Mouse (Mus musculus): ENCODE measurements at regions not wholly inside any gene's neighbourhood (a gene's known extent, or its start where the extent isn't known, plus 50 kb on each side); places are given as distances from the start of the nearest gene placed in this dataset.

DNA sequence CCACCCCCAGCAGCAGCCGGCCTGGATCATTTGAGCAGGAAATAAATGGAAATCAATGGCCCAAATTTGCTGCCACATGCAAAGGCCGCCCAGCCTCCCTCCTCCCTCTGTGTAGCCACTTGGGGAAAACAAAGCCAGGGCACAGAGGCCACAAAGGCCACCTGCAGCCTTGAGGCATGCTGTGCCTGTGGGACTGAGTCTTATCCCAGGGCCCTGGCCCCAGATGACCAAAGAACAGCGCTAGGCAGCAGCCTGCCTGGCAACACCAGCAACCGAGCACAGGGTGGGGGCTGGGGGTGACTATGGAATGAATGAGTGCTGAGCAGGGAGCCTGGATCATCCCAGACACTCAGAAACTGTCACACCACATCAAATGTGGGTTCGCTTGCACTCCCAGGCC, 61.2 kb upstream of the Zmiz1 start:
- Histone ChIP-seq H3K27me3 (replicated peaks; ENCODE audit: control insufficient read depth, insufficient read depth, low read length) (no peaks in the 10 kb centered on the region), H3K4me3 (replicated peaks; ENCODE audit: low read length) (no peak overlapping the region), H3K9me3 (ENCODE audit: control insufficient read depth, low read length) (no peaks in the 10 kb centered on the region), H3K36me3 (ENCODE audit: control insufficient read depth, insufficient read depth) (no peaks in the 10 kb centered on the region), H3K4me1 (replicated peaks; ENCODE audit: control insufficient read depth, insufficient read depth, low read length) (peaks cover 22% of the 10 kb centered on the region), H3K4me2 (ENCODE audit: low read length) (no peak overlapping the region), H3K27ac (ENCODE audit: low read length) (peak overlapping the region; percentile 80), H3K9ac (replicated peaks; ENCODE audit: low read depth, low read length) (peak overlapping the region; percentile 36)
- 13% methylated on average over 5 of the region's 5 CpGs for WGBS
- peak; percentile 69 for ATAC-seq

DNA sequence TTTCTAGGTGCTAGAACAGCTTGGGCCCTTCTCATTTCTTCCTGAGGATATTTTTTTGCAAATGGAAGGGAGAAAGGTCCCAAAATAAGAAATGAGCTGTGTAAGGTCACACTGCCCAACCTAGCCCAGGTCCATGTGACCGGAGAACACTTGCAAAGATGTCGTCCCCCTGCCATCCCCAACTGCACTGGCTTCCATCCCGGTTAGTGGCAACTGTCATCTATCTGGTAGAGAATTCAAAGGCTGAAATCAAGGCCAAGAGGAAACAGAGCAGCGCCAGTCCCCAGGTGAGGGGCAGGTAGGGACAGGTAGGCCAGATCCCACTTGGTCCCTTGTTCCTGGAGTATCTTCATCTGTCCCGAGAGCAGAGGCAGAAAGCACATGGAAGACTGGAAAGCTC, 60.2 kb upstream of the Zmiz1 start:
- peaks cover 22% of the 10 kb centered on the region for H3K4me1 ChIP-seq (replicated peaks; ENCODE audit: control insufficient read depth, insufficient read depth, low read length)
- H3K36me3 ChIP-seq (ENCODE audit: control insufficient read depth, insufficient read depth), result no peaks in the 10 kb centered on the region
- H3K4me3 ChIP-seq (replicated peaks; ENCODE audit: low read length), result no peak overlapping the region
- 83% methylated on average over 5 of the region's 5 CpGs for WGBS
- no peak overlapping the region for H3K9ac ChIP-seq (replicated peaks; ENCODE audit: low read depth, low read length)
- no peaks in the 10 kb centered on the region for H3K27me3 ChIP-seq (replicated peaks; ENCODE audit: control insufficient read depth, insufficient read depth, low read length)
- H3K9me3 ChIP-seq (ENCODE audit: control insufficient read depth, low read length), result no peaks in the 10 kb centered on the region
- H3K4me2 ChIP-seq (ENCODE audit: low read length), result no peak overlapping the region
- ATAC-seq, result no peak
- no peak overlapping the region; the same call in 1 of the 2 replicates for H3K27ac ChIP-seq (ENCODE audit: low read length)

DNA sequence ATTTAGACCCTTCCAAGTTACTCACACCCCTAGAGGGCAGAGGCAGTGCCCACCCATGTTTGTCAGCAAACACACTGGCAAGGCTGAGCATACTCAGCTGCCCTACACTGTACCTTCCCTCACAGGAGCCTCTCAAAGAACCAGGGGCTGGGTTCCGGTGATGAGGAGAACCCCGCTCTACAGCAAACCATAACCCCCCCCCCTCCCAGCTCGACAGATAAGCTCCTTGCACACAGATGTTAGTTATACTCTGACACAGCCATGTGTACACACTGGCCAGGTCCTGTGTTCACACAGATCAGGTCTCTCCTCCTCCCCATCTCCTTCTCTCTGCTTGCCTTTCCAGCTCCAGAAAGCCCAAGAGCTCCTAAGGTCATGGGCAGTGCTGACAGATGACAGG, 59.7 kb upstream of the Zmiz1 start:
- Histone ChIP-seq H3K4me3 (replicated peaks; ENCODE audit: low read length) (no peak overlapping the region), H3K27me3 (replicated peaks; ENCODE audit: control insufficient read depth, insufficient read depth, low read length) (no peaks in the 10 kb centered on the region), H3K4me2 (ENCODE audit: low read length) (no peak overlapping the region), H3K9ac (replicated peaks; ENCODE audit: low read depth, low read length) (no peak overlapping the region), H3K4me1 (replicated peaks; ENCODE audit: control insufficient read depth, insufficient read depth, low read length) (peaks cover 22% of the 10 kb centered on the region), H3K9me3 (ENCODE audit: control insufficient read depth, low read length) (no peaks in the 10 kb centered on the region), H3K36me3 (ENCODE audit: control insufficient read depth, insufficient read depth) (no peaks in the 10 kb centered on the region), H3K27ac (ENCODE audit: low read length) (no peak overlapping the region)
- no peak for ATAC-seq
- 89% methylated on average over 3 of the region's 3 CpGs for WGBS

DNA sequence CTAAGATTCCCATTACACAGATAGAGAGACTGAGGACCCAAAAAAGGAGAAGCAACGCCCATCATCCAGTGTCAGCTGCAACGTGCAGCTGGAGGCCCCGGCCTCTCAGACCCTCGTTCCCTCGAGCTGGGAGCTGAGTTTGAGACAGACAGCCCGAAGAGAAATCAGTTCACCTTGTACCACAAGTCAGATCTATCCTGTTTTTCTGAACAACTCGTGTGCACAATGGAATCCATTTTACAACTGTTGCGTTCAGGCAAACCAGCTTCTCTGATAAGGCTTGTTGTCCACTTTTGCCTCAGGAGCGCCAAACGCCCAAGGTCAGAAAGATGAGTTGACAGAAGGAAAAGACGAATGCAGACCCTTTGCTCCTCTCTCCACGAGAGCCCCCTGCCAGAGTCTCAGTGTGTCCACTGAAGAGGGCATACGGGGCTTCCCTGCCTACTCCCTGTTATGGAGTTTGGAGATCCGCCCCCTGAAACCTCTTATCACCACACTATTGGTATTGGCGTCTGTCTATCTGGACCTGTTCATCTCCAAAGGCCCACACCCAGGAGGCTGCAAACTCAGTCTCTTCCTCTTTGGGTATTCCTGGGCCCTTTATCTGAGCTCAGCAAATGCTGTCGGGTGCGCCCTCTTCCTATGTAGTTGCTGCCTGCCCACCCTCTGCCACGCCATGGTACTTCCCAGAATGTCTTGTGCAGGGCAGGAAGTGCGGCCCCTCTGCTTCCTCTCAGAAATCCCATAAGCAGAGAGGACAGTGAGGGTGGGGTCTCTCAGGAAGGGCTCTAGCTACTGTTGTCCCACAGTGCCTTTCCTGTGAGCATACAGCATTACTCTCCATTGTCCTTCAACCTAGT, 57.7 kb upstream of the Zmiz1 start:
- Histone ChIP-seq H3K4me3 (replicated peaks; ENCODE audit: low read length) (no peak overlapping the region), H3K27ac (ENCODE audit: low read length) (no peak overlapping the region), H3K4me1 (replicated peaks; ENCODE audit: control insufficient read depth, insufficient read depth, low read length) (peaks cover 20% of the 10 kb centered on the region), H3K27me3 (replicated peaks; ENCODE audit: control insufficient read depth, insufficient read depth, low read length) (no peaks in the 10 kb centered on the region), H3K9me3 (ENCODE audit: control insufficient read depth, low read length) (no peaks in the 10 kb centered on the region), H3K9ac (replicated peaks; ENCODE audit: low read depth, low read length) (no peak overlapping the region), H3K36me3 (ENCODE audit: control insufficient read depth, insufficient read depth) (no peaks in the 10 kb centered on the region), H3K4me2 (ENCODE audit: low read length) (no peak overlapping the region)
- no peak for ATAC-seq
- 91% methylated on average over 19 of the region's 19 CpGs for WGBS

DNA sequence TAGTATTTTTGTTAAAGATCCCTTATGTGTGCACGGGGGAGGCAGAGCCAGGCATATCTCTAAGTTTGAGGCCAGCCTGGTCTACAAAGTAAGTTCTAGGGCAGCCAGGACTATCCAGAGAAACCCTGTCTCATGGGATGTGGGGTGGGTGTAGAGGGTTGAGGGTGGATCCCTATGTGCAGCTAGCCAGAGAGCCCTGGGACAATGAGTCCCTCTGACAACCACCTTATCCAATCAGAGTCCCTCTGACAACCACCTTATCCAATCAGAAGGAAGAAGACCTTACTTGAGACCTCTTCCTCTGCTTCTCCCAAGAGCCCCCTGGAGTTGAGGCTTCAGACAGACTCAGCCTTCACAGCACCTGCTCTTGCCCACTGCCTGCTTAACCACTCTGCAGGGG, 56.6 kb upstream of the Zmiz1 start:
- Histone ChIP-seq H3K36me3 (ENCODE audit: control insufficient read depth, insufficient read depth) (no peaks in the 10 kb centered on the region), H3K27me3 (replicated peaks; ENCODE audit: control insufficient read depth, insufficient read depth, low read length) (no peaks in the 10 kb centered on the region), H3K4me3 (replicated peaks; ENCODE audit: low read length) (no peak overlapping the region), H3K9me3 (ENCODE audit: control insufficient read depth, low read length) (no peaks in the 10 kb centered on the region), H3K27ac (ENCODE audit: low read length) (no peak overlapping the region), H3K4me2 (ENCODE audit: low read length) (no peak overlapping the region), H3K9ac (replicated peaks; ENCODE audit: low read depth, low read length) (no peak overlapping the region), H3K4me1 (replicated peaks; ENCODE audit: control insufficient read depth, insufficient read depth, low read length) (peaks cover 10% of the 10 kb centered on the region)
- 78% methylated on average over 1 of the region's 1 CpGs for WGBS
- ATAC-seq, result no peak

DNA sequence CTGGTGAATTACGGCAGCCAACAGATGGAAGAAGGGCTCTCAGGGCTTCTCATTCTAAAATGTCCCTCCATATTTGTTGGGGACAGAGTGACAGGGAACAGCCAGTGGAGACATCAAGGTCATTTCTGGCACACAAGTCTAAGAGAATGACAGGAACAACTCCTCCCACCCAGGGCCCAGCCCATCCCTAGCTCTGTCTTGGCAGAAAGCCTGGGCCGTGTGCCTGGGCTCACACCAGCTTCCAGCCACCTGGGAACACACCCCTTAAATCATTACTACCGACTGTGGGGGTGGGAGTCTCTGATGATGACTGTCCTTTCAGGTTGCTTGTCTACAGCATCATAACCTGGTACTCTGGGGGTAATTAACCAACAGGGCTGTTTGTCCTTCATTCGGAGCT, 53.8 kb upstream of the Zmiz1 start:
- Histone ChIP-seq H3K4me1 (replicated peaks; ENCODE audit: control insufficient read depth, insufficient read depth, low read length) (peaks cover 3% of the 10 kb centered on the region; the same call in 1 of the 2 replicates), H3K36me3 (ENCODE audit: control insufficient read depth, insufficient read depth) (no peaks in the 10 kb centered on the region), H3K27ac (ENCODE audit: low read length) (no peak overlapping the region), H3K4me3 (replicated peaks; ENCODE audit: low read length) (no peak overlapping the region), H3K9ac (replicated peaks; ENCODE audit: low read depth, low read length) (no peak overlapping the region), H3K27me3 (replicated peaks; ENCODE audit: control insufficient read depth, insufficient read depth, low read length) (no peaks in the 10 kb centered on the region), H3K4me2 (ENCODE audit: low read length) (no peak overlapping the region), H3K9me3 (ENCODE audit: control insufficient read depth, low read length) (no peaks in the 10 kb centered on the region)
- ATAC-seq, result no peak
- WGBS, result 57% methylated on average over 4 of the region's 4 CpGs

DNA sequence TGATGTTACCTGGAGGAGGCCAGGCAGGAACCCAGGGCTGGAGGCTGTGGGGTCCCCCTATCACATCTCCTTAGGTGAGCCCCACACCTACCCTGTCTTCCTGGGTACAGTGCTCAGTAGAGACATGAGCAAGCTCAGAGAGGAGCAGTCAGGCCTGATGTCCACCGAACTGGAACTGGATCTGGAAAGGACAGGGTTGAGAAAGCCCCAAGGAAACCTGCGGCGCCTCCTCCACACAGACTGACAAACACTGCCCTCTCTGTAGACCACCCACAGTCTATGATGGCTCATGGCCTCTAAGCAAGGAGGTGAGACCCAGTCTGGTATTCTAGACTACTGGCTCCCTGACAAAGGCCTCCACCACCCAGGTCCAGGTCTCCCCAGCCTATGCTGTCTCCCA, 52.9 kb upstream of the Zmiz1 start:
- Histone ChIP-seq H3K36me3 (ENCODE audit: control insufficient read depth, insufficient read depth) (no peaks in the 10 kb centered on the region), H3K9ac (replicated peaks; ENCODE audit: low read depth, low read length) (no peak overlapping the region), H3K4me2 (ENCODE audit: low read length) (no peak overlapping the region), H3K27ac (ENCODE audit: low read length) (no peak overlapping the region), H3K27me3 (replicated peaks; ENCODE audit: control insufficient read depth, insufficient read depth, low read length) (no peaks in the 10 kb centered on the region), H3K4me1 (replicated peaks; ENCODE audit: control insufficient read depth, insufficient read depth, low read length) (peaks cover 3% of the 10 kb centered on the region; the same call in 1 of the 2 replicates), H3K9me3 (ENCODE audit: control insufficient read depth, low read length) (no peaks in the 10 kb centered on the region), H3K4me3 (replicated peaks; ENCODE audit: low read length) (no peak overlapping the region)
- no peak for ATAC-seq
- WGBS, result 89% methylated on average over 3 of the region's 3 CpGs

DNA sequence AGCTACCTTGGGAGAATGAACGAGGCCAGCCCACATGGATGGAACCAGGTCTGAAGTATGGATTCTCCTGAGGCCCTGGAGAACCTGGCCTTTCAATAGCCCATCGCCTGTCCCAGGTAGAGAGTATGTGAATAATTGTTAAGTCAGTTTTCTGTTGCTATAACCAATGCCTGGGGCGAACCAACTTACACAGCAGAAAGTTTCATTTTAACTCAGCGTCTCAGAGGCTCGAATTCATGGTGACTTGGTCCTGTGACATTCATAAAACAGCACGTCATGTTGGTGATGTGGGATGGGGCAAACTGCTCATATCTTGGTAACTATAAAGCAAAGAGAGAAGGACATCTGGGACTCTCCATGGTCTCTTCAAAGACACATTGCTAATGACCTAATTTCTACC, 52.4 kb upstream of the Zmiz1 start:
- Histone ChIP-seq H3K9me3 (ENCODE audit: control insufficient read depth, low read length) (no peaks in the 10 kb centered on the region), H3K27ac (ENCODE audit: low read length) (no peak overlapping the region), H3K9ac (replicated peaks; ENCODE audit: low read depth, low read length) (no peak overlapping the region), H3K4me2 (ENCODE audit: low read length) (no peak overlapping the region), H3K4me3 (replicated peaks; ENCODE audit: low read length) (no peak overlapping the region), H3K27me3 (replicated peaks; ENCODE audit: control insufficient read depth, insufficient read depth, low read length) (no peaks in the 10 kb centered on the region), H3K4me1 (replicated peaks; ENCODE audit: control insufficient read depth, insufficient read depth, low read length) (peaks cover 3% of the 10 kb centered on the region; the same call in 1 of the 2 replicates), H3K36me3 (ENCODE audit: control insufficient read depth, insufficient read depth) (no peaks in the 10 kb centered on the region)
- ATAC-seq, result no peak
- 95% methylated on average over 6 of the region's 6 CpGs for WGBS

DNA sequence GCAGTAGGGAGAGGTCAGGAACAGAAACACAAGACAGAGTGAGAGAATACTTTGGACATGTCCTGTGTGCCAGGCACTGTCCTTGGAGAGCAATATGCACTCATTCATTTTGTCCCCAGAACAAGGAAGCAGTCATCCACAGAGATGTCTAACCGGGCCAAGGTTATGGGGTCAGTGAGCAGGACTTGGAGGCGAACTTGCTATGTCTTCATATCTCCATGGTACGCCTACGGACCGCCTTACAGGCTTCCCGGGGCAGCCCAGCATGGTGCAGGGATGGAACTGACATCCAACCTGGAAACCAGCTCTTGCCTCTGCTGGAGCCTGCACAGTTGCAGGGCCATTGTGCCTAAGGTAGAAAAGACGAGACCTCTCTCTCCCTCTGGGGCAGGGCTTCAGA, 51.9 kb upstream of the Zmiz1 start:
- Histone ChIP-seq H3K4me2 (ENCODE audit: low read length) (no peak overlapping the region), H3K9me3 (ENCODE audit: control insufficient read depth, low read length) (no peaks in the 10 kb centered on the region), H3K27ac (ENCODE audit: low read length) (no peak overlapping the region), H3K4me3 (replicated peaks; ENCODE audit: low read length) (no peak overlapping the region), H3K9ac (replicated peaks; ENCODE audit: low read depth, low read length) (no peak overlapping the region), H3K4me1 (replicated peaks; ENCODE audit: control insufficient read depth, insufficient read depth, low read length) (peaks cover 3% of the 10 kb centered on the region; the same call in 1 of the 2 replicates), H3K36me3 (ENCODE audit: control insufficient read depth, insufficient read depth) (no peaks in the 10 kb centered on the region), H3K27me3 (replicated peaks; ENCODE audit: control insufficient read depth, insufficient read depth, low read length) (no peaks in the 10 kb centered on the region)
- ATAC-seq, result no peak
- WGBS, result 85% methylated on average over 7 of the region's 7 CpGs

Measured in forebrain, embryonic 16.5 days (tissue).